In the genomic region with DNA sequence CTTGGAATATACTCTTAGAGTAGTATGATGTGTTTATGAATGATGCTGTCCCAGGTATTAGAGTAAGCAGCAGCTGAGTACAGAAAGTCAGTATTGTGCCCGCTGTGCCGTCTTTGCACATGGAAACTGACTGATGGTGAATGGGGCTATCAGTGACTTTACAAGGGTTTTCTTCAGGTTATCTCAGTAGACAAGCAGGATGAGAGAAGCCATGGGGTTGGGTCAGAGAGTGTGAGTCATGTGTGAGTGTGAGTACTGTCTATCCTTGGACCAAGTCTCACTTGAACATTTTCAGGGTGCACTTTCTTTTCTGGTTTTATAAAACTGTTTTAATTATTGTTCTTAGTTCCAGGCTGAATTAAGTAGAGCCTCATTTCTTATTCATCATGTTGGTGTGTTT, we compare ENCODE assay signal across 26 mouse cellular contexts.
"Had no signal": no experiment of that assay in that cellular context is flagged by ENCODE, and none has a peak within 500 bp of the region (broad histone marks: within the 10 kb centered on the region; RNA-seq: fewer than 3 reads in every experiment).

No protein-coding gene starts in this region.

- H3K4me1 ChIP-seq: heart, embryonic 10.5 days; heart, embryonic 12.5 days; hindbrain, embryonic 10.5 days; hindbrain, embryonic 12.5 days; kidney, embryonic 15.5 days; limb, embryonic 10.5 days; limb, embryonic 12.5 days; liver, embryonic 12.5 days had no signal

- DNase-seq: gastrocnemius, adult 2 months; gastrocnemius, postnatal 10 days; gastrocnemius, postnatal 25 days; heart, adult 18-20 months; heart, postnatal 10 days; heart, postnatal 4 days; kidney, adult 11 months; kidney, adult 2 months; kidney, adult 9 months; kidney, postnatal 14 days; kidney, postnatal 4 days; liver had no signal

- H3K4me2 ChIP-seq: heart, embryonic 12.5 days; hindbrain, embryonic 12.5 days; hindbrain, embryonic 14.5 days; kidney, embryonic 15.5 days; limb, embryonic 12.5 days; liver, embryonic 12.5 days had no signal

- H3K27ac ChIP-seq: gastrocnemius, adult 2 months; heart, embryonic 10.5 days; hindbrain, embryonic 10.5 days; hindbrain, embryonic 12.5 days; hindbrain, embryonic 14.5 days; kidney, embryonic 15.5 days; kidney, postnatal 0 days; left cerebral cortex, adult 2 months; limb, embryonic 10.5 days; limb, embryonic 12.5 days; liver, embryonic 12.5 days; liver, embryonic 14.5 days had no signal

- ATAC-seq: hindbrain, embryonic 16.5 days; intestine, embryonic 16.5 days; liver, embryonic 12.5 days had no signal

- H3K9me3 ChIP-seq: heart, embryonic 10.5 days; heart, embryonic 12.5 days; hindbrain, embryonic 12.5 days; kidney, embryonic 15.5 days; limb, embryonic 10.5 days; limb, embryonic 12.5 days; liver, embryonic 12.5 days had no signal

- H3K4me3 ChIP-seq: gastrocnemius, adult 2 months; heart, embryonic 10.5 days; heart, embryonic 12.5 days; hindbrain, embryonic 10.5 days; hindbrain, embryonic 12.5 days; kidney, embryonic 15.5 days; left cerebral cortex, adult 2 months; limb, embryonic 10.5 days; limb, embryonic 12.5 days; liver, embryonic 12.5 days had no signal

- H3K27me3 ChIP-seq: heart, embryonic 12.5 days; hindbrain, embryonic 12.5 days; kidney, embryonic 15.5 days; limb, embryonic 12.5 days; liver, embryonic 12.5 days had no signal

- H3K9ac ChIP-seq: heart, embryonic 12.5 days; hindbrain, embryonic 12.5 days; hindbrain, embryonic 14.5 days; kidney, embryonic 15.5 days; limb, embryonic 12.5 days; liver, embryonic 12.5 days; liver, embryonic 14.5 days had no signal
